In the genomic region with DNA sequence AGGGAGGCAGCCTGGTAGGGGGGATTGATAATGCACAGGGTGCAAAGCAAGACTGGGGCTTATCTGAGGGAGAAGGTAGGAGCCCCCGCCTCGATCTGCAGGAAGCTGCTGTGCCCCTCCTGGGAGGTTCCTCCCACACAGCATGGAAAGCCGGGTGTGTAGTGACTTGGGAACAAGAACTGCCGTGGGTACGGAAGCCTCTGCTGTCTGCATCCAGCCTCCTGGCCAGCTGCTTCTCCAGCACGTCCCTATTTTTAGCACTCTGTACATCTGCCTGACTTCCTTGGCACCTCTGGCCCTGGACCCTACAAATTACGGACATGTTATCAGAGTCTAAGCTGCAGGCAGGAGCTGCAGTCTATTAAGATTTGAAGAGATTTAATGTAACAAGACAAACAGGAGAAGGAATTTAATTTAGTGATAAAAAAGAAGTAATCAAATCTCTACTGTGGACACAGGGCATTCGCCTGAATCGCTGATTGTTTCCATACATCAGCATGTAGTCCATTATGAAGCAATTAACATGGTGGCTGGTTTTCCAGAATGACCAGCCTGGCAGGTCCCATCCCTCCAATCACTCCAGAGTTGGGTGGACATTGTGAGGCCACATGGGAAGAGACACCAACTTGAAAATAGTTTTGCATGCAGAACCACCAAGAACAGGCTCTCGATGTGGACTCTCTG, we compare ENCODE assay signal across 19 mouse cellular contexts. TPM values are rescaled to one million over a fixed set of nuclear protein-coding genes. Genes with fewer than 3 reads are reported as not detected.
DNase-seq lines count a peak whose midpoint lies in the region; ATAC-seq and TF ChIP-seq lines count a peak whose summit lies in the region.
"Had no signal": no experiment of that assay in that cellular context is flagged by ENCODE, and none has a peak within 500 bp of the region (broad histone marks: within the 10 kb centered on the region; RNA-seq: fewer than 3 reads in every experiment).

No protein-coding gene starts in this region.

- no peak for ATAC-seq in forebrain, postnatal 0 days
- ATAC-seq in hindbrain, embryonic 14.5 days (ENCODE audit: low FRiP score): no peak
- ATAC-seq in hindbrain, embryonic 16.5 days: peak; percentile 37; the same call in 1 of the 2 replicates
- ATAC-seq in intestine, postnatal 0 days: no peak
- ATAC-seq: activated CD4-positive, CD25-positive, alpha-beta regulatory T cell, adult 4 months; intestine, embryonic 15.5 days had no signal

- no peak overlapping the region for H3K4me2 ChIP-seq in forebrain, postnatal 0 days (ENCODE audit: low read depth)
- no peak overlapping the region for H3K4me2 ChIP-seq in hindbrain, embryonic 14.5 days (replicated peaks)
- H3K4me2 ChIP-seq in hindbrain, embryonic 16.5 days (ENCODE audit: low read length): no peak overlapping the region
- no peak overlapping the region for H3K4me2 ChIP-seq in intestine, postnatal 0 days (replicated peaks; ENCODE audit: low read depth)
- H3K4me2 ChIP-seq: embryonic facial prominence, embryonic 13.5 days; heart, embryonic 15.5 days; intestine, embryonic 15.5 days; neural tube, embryonic 13.5 days had no signal

- H3K36me3 ChIP-seq in forebrain, embryonic 10.5 days (replicated peaks): no peaks in the 10 kb centered on the region
- H3K36me3 ChIP-seq in forebrain, postnatal 0 days (ENCODE audit: insufficient read depth): no peaks in the 10 kb centered on the region
- no peaks in the 10 kb centered on the region for H3K36me3 ChIP-seq in hindbrain, embryonic 10.5 days
- H3K36me3 ChIP-seq in hindbrain, embryonic 14.5 days (replicated peaks; ENCODE audit: control insufficient read depth, insufficient read depth): no peaks in the 10 kb centered on the region
- H3K36me3 ChIP-seq in hindbrain, embryonic 16.5 days (ENCODE audit: control insufficient read depth, insufficient read depth, low read length): no peaks in the 10 kb centered on the region
- H3K36me3 ChIP-seq in intestine, postnatal 0 days (ENCODE audit: control insufficient read depth, insufficient read depth): no peaks in the 10 kb centered on the region
- H3K36me3 ChIP-seq: embryonic facial prominence, embryonic 13.5 days; heart, embryonic 15.5 days; intestine, embryonic 15.5 days; neural tube, embryonic 13.5 days had no signal

- no peak for TF ChIP-seq CTCF in forebrain, postnatal 0 days (IDR thresholded peaks at IDR 0.05; ENCODE audit: low read depth)
- TF ChIP-seq CTCF in intestine, postnatal 0 days (IDR thresholded peaks at IDR 0.05; ENCODE audit: low read depth): no peak

- no peak for DNase-seq in forebrain, embryonic 10.5 days (ENCODE audit: extremely low spot score, low spot score)
- no peak for DNase-seq in forebrain, postnatal 0 days
- DNase-seq in hindbrain, embryonic 10.5 days (ENCODE audit: low spot score): no peak
- no peak for DNase-seq in hindbrain, embryonic 14.5 days (ENCODE audit: low spot score)
- peak; percentile 54 for DNase-seq in MN1 (ENCODE audit: low spot score)
- no peak for DNase-seq in adrenal gland, adult 18-20 months (ENCODE audit: low spot score in 2 of 2)
- DNase-seq: adrenal gland, postnatal 36 days; cerebellum, postnatal 25 days; gastrocnemius, postnatal 25 days; lung, postnatal 14 days; thymus, postnatal 14 days had no signal

- H3K4me3 ChIP-seq in forebrain, embryonic 10.5 days: no peak overlapping the region
- no peak overlapping the region for H3K4me3 ChIP-seq in forebrain, postnatal 0 days (ENCODE audit: low read depth, low read length)
- no peak overlapping the region for H3K4me3 ChIP-seq in hindbrain, embryonic 10.5 days
- no peak overlapping the region for H3K4me3 ChIP-seq in hindbrain, embryonic 14.5 days (replicated peaks; ENCODE audit: low read length)
- H3K4me3 ChIP-seq in hindbrain, embryonic 16.5 days (ENCODE audit: low read length): no peak overlapping the region
- no peak overlapping the region for H3K4me3 ChIP-seq in intestine, postnatal 0 days (ENCODE audit: low read depth, low read length)
- H3K4me3 ChIP-seq: embryonic facial prominence, embryonic 13.5 days; heart, embryonic 15.5 days; intestine, embryonic 15.5 days; neural tube, embryonic 13.5 days had no signal

- peaks cover 64% of the 10 kb centered on the region for H3K27me3 ChIP-seq in forebrain, embryonic 10.5 days (ENCODE audit: poor library complexity, severe bottlenecking)
- H3K27me3 ChIP-seq in forebrain, postnatal 0 days (ENCODE audit: insufficient read depth, low read length): no peaks in the 10 kb centered on the region; the same call in 1 of the 2 replicates
- peaks cover 6% of the 10 kb centered on the region; the same call in 1 of the 2 replicates for H3K27me3 ChIP-seq in hindbrain, embryonic 10.5 days (ENCODE audit: insufficient read depth, poor library complexity, severe bottlenecking)
- H3K27me3 ChIP-seq in hindbrain, embryonic 14.5 days (ENCODE audit: control insufficient read depth, insufficient read depth, low read length): no peaks in the 10 kb centered on the region
- no peaks in the 10 kb centered on the region for H3K27me3 ChIP-seq in hindbrain, embryonic 16.5 days (replicated peaks; ENCODE audit: control insufficient read depth, insufficient read depth, low read length)
- H3K27me3 ChIP-seq in intestine, postnatal 0 days (replicated peaks; ENCODE audit: control insufficient read depth, insufficient read depth, low read length): no peaks in the 10 kb centered on the region
- H3K27me3 ChIP-seq: CH12.LX; heart, embryonic 15.5 days; intestine, embryonic 15.5 days; neural tube, embryonic 13.5 days had no signal

- H3K9me3 ChIP-seq in forebrain, embryonic 10.5 days: no peaks in the 10 kb centered on the region
- H3K9me3 ChIP-seq in forebrain, postnatal 0 days (ENCODE audit: low read length): no peaks in the 10 kb centered on the region
- H3K9me3 ChIP-seq in hindbrain, embryonic 10.5 days: no peaks in the 10 kb centered on the region
- no peaks in the 10 kb centered on the region for H3K9me3 ChIP-seq in hindbrain, embryonic 14.5 days (ENCODE audit: control insufficient read depth, low read length)
- no peaks in the 10 kb centered on the region for H3K9me3 ChIP-seq in hindbrain, embryonic 16.5 days (ENCODE audit: control insufficient read depth, low read length)
- no peaks in the 10 kb centered on the region for H3K9me3 ChIP-seq in intestine, postnatal 0 days (ENCODE audit: control insufficient read depth)
- H3K9me3 ChIP-seq: embryonic facial prominence, embryonic 13.5 days; heart, embryonic 15.5 days; intestine, embryonic 15.5 days; neural tube, embryonic 13.5 days had no signal

- peak overlapping the region; percentile 58; the same call in 1 of the 2 replicates for H3K27ac ChIP-seq in forebrain, embryonic 10.5 days
- no peak overlapping the region for H3K27ac ChIP-seq in forebrain, postnatal 0 days (ENCODE audit: low read depth, low read length)
- peak overlapping the region; percentile 75 for H3K27ac ChIP-seq in hindbrain, embryonic 10.5 days
- H3K27ac ChIP-seq in hindbrain, embryonic 14.5 days: no peak overlapping the region
- no peak overlapping the region for H3K27ac ChIP-seq in hindbrain, embryonic 16.5 days (ENCODE audit: low read depth, low read length)
- no peak overlapping the region for H3K27ac ChIP-seq in intestine, postnatal 0 days (ENCODE audit: low read depth, low read length)
- H3K27ac ChIP-seq: embryonic facial prominence, embryonic 13.5 days; heart, embryonic 15.5 days; intestine, embryonic 15.5 days; neural tube, embryonic 13.5 days had no signal

- WGBS in forebrain, embryonic 10.5 days: 39% methylated on average over 10 of the region's 10 CpGs
- WGBS in forebrain, postnatal 0 days: 26% methylated on average over 10 of the region's 10 CpGs
- 56% methylated on average over 10 of the region's 10 CpGs for WGBS in hindbrain, embryonic 10.5 days
- whole genome bisulfite sequencing in hindbrain, embryonic 14.5 days: 34% methylated on average over 10 of the region's 10 CpGs
- 33% methylated on average over 10 of the region's 10 CpGs for WGBS in hindbrain, embryonic 16.5 days
- 59% methylated on average over 10 of the region's 10 CpGs for WGBS in intestine, postnatal 0 days

- no peak overlapping the region for H3K9ac ChIP-seq in forebrain, postnatal 0 days
- no peak overlapping the region; the same call in 1 of the 2 replicates for H3K9ac ChIP-seq in hindbrain, embryonic 14.5 days
- H3K9ac ChIP-seq in hindbrain, embryonic 16.5 days (ENCODE audit: low read depth, low read length): no peak overlapping the region
- no peak overlapping the region for H3K9ac ChIP-seq in intestine, postnatal 0 days (ENCODE audit: low read depth, low read length)
- H3K9ac ChIP-seq: embryonic facial prominence, embryonic 13.5 days; heart, embryonic 15.5 days; intestine, embryonic 15.5 days; neural tube, embryonic 13.5 days had no signal

- H3K4me1 ChIP-seq in forebrain, embryonic 10.5 days: peaks cover 27% of the 10 kb centered on the region
- no peaks in the 10 kb centered on the region for H3K4me1 ChIP-seq in forebrain, postnatal 0 days (ENCODE audit: insufficient read depth)
- peaks cover 20% of the 10 kb centered on the region for H3K4me1 ChIP-seq in hindbrain, embryonic 10.5 days (replicated peaks)
- peaks cover 14% of the 10 kb centered on the region for H3K4me1 ChIP-seq in hindbrain, embryonic 14.5 days (replicated peaks; ENCODE audit: control insufficient read depth, insufficient read depth, low read length)
- H3K4me1 ChIP-seq in hindbrain, embryonic 16.5 days (ENCODE audit: control insufficient read depth, insufficient read depth, low read depth, low read length): peaks cover 8% of the 10 kb centered on the region
- H3K4me1 ChIP-seq in intestine, postnatal 0 days (replicated peaks; ENCODE audit: control insufficient read depth, insufficient read depth, low read length): no peaks in the 10 kb centered on the region
- H3K4me1 ChIP-seq: embryonic facial prominence, embryonic 13.5 days; intestine, embryonic 15.5 days had no signal

RNA-seq across cellular contexts. Expression of gene Galnt9, which starts 38.4 kb away (rescaled TPM):
- polyA plus RNA-seq in forebrain, embryonic 10.5 days (2016; fragmentation: Nextera tagmentation; extraction: Ambion mirVana): 0.44 and 0.67 TPM in 2 replicates
- total RNA-seq in forebrain, postnatal 0 days (2014; rRNA removed): 27.8 and 29.3 TPM in 2 replicates
- 20.0 and 21.2 TPM in 2 replicates for polyA plus RNA-seq in forebrain, postnatal 0 days (2015; fragmentation: Nextera tagmentation; extraction: Ambion mirVana)
- 4.5 and 6.4 TPM in 2 replicates for polyA plus RNA-seq in hindbrain, embryonic 10.5 days (2016; fragmentation: Nextera tagmentation; extraction: Ambion mirVana)
- 23.9 and 26.9 TPM in 2 replicates for polyA plus RNA-seq in hindbrain, embryonic 14.5 days (2014; fragmentation: Nextera tagmentation; extraction: Ambion mirVana)
- polyA plus RNA-seq in hindbrain, embryonic 16.5 days (2015; fragmentation: Nextera tagmentation; extraction: Ambion mirVana): 24.9 and 26.0 TPM in 2 replicates
- total RNA-seq in adrenal gland, adult 18-20 months (2021): under 1 TPM in 1 of 2 experiments, not detected in 1; 0.19 TPM
- 0.24 and 0.31 TPM in 2 replicates for polyA plus RNA-seq in intestine, postnatal 0 days (2015; fragmentation: Nextera tagmentation; extraction: Ambion mirVana)
- total RNA-seq: CH12.LX; gastrocnemius, postnatal 25 days had no signal

RNA-seq across cellular contexts. Expression of gene Fbrsl1, which starts 57.5 kb away (rescaled TPM):
- polyA plus RNA-seq in forebrain, embryonic 10.5 days (2016; fragmentation: Nextera tagmentation; extraction: Ambion mirVana): 19.6 and 20.5 TPM in 2 replicates
- total RNA-seq in forebrain, postnatal 0 days (2014; rRNA removed): 28.1 and 30.3 TPM in 2 replicates
- 20.2 and 21.3 TPM in 2 replicates for polyA plus RNA-seq in forebrain, postnatal 0 days (2015; fragmentation: Nextera tagmentation; extraction: Ambion mirVana)
- polyA plus RNA-seq in hindbrain, embryonic 10.5 days (2016; fragmentation: Nextera tagmentation; extraction: Ambion mirVana): 14.9 and 19.2 TPM in 2 replicates
- 23.8 and 24.8 TPM in 2 replicates for polyA plus RNA-seq in hindbrain, embryonic 14.5 days (2014; fragmentation: Nextera tagmentation; extraction: Ambion mirVana)
- polyA plus RNA-seq in hindbrain, embryonic 16.5 days (2015; fragmentation: Nextera tagmentation; extraction: Ambion mirVana): 10.7 and 13.6 TPM in 2 replicates
- 10 to 100 TPM; 60.7 to 65.7 TPM for total RNA-seq in adrenal gland, adult 18-20 months (2021)
- polyA plus RNA-seq in intestine, postnatal 0 days (2015; fragmentation: Nextera tagmentation; extraction: Ambion mirVana): 7.6 and 8.2 TPM in 2 replicates

Comparison
In these comparisons a context has a peak if more than half of its experiments do, and no peak if none do; other contexts are left out.
1. H3K27ac ChIP-seq: peak in forebrain, embryonic 10.5 days (single experiment) and hindbrain, embryonic 10.5 days (single experiment); none in forebrain, postnatal 0 days (single experiment), hindbrain, embryonic 14.5 days (single experiment), hindbrain, embryonic 16.5 days (single experiment) and intestine, postnatal 0 days (single experiment).